Mouse (Mus musculus): ENCODE results near the gene Zc3h14. TPM values are rescaled to one million over a fixed set of nuclear protein-coding genes. Genes with fewer than 3 reads are reported as not detected.

Zc3h14 gene
- polyA plus RNA-seq, 1 experiment from 2014 or later = 28.8 TPM

DNA sequence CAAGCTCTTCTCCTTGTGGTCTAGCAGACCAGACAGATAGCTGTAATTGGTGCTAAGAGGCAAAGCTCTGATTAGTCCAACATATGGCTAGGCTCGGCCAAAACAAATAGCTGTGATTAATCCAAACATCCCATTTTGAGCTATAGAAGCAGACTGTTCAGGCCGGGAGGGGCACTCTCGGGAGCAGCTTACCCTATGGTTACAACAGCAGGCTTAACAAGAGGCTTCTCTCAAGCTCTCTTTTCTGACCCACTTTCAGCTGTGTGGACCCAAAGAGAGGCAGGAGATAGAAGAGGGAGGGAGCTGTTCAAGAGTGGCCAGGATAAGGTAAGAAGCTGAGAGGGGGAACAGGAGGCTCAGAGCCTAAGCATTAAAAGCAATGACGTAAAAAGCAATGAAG lies 1.1 kb upstream of the Zc3h14 start:
- WGBS (ENCODE audit: insufficient replicate concordance) = 66% methylated on average over 4 of the region's 4 CpGs
- no peak overlapping the region for H3K4me2 ChIP-seq (ENCODE audit: low read depth, low read length)
- no peaks in the 10 kb centered on the region for H3K27me3 ChIP-seq (ENCODE audit: insufficient read depth, low read length)
- DNase-seq (no peak), ATAC-seq (no peak)
- 0 out of 2 replicates have a peak overlapping the region, but pooled peaks have one; percentile 16 for H3K27ac ChIP-seq (ENCODE audit: low read depth)
- TF ChIP-seq EP300 (IDR thresholded peaks at IDR 0.05; ENCODE audit: low read depth) (no peak), CTCF (IDR thresholded peaks at IDR 0.05; ENCODE audit: low read depth) (no peak)
- H3K9ac ChIP-seq (replicated peaks) = no peak overlapping the region
- H3K4me1 ChIP-seq (ENCODE audit: insufficient read depth) = peaks cover 18% of the 10 kb centered on the region; the same call in 1 of the 2 replicates
- H3K9me3 ChIP-seq (ENCODE audit: low read length) = no peaks in the 10 kb centered on the region
- no peaks in the 10 kb centered on the region; the same call in 1 of the 2 replicates for H3K36me3 ChIP-seq (replicated peaks; ENCODE audit: insufficient read depth, low read length)
- no peak overlapping the region for H3K4me3 ChIP-seq (ENCODE audit: low read depth, low read length)

DNA sequence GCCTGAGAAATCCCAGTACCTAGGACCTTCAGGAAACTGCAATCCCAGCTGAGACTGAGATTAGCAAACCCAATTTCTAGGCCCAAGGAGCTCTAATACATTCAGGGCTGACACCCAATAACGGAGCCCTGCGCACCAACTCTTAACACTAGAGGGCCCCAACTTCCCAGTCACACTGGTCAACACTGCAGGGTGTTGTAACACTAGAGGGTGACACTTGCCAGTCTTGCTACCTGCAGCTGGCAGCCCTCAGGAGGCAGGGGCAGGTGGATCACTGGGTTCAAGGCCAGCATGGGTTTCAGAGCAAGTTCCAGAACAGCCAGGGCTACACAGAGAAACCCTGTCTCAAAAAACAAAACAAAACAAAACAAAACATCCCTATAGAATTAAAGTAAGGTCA lies 633 bp upstream of the Zc3h14 start:
- Histone ChIP-seq H3K4me3 (ENCODE audit: low read depth, low read length) (no peak overlapping the region), H3K27me3 (ENCODE audit: insufficient read depth, low read length) (no peaks in the 10 kb centered on the region), H3K9ac (replicated peaks) (no peak overlapping the region), H3K4me2 (ENCODE audit: low read depth, low read length) (peak overlapping the region; percentile 82), H3K36me3 (replicated peaks; ENCODE audit: insufficient read depth, low read length) (peaks cover 3% of the 10 kb centered on the region; the same call in 1 of the 2 replicates), H3K4me1 (ENCODE audit: insufficient read depth) (peaks cover 18% of the 10 kb centered on the region; the same call in 1 of the 2 replicates), H3K9me3 (ENCODE audit: low read length) (no peaks in the 10 kb centered on the region), H3K27ac (ENCODE audit: low read depth) (0 out of 2 replicates have a peak overlapping the region, but pooled peaks have one; percentile 77)
- TF ChIP-seq EP300 (IDR thresholded peaks at IDR 0.05; ENCODE audit: low read depth) = no peak
- peak; percentile 92 for TF ChIP-seq CTCF (IDR thresholded peaks at IDR 0.05; ENCODE audit: low read depth)
- 24% methylated on average over 2 of the region's 2 CpGs for WGBS (ENCODE audit: insufficient replicate concordance)
- peak; percentile 77 for DNase-seq
- ATAC-seq = peak; percentile 77

DNA sequence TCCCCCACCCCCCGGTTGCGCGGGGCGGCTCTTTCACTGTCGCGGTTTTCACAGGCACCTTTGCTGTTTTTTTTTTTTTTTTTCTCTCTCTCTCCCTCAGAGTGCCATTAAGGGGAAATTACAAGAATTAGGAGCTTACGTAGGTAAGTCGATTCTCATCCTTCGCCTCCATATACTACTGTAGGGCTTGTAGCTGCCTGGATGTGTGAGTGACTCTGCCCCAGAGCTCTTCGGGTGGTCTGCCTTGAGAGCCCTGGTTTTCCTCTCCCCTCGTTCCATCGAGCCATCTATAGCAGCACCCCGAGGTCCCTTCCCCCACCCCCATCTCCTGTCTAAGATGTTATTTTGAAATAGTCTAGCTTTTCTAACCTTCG lies 603 bp downstream of the Zc3h14 start:
- WGBS (ENCODE audit: insufficient replicate concordance) = 3% methylated on average over 14 of the region's 14 CpGs
- peaks cover 16% of the 10 kb centered on the region; the same call in 1 of the 2 replicates for H3K4me1 ChIP-seq (ENCODE audit: insufficient read depth)
- H3K9ac ChIP-seq (replicated peaks) = peak overlapping the region; percentile 91
- DNase-seq (peak; percentile 31), ATAC-seq (no peak)
- TF ChIP-seq EP300 (IDR thresholded peaks at IDR 0.05; ENCODE audit: low read depth) = no peak
- peak overlapping the region; percentile 95 for H3K4me3 ChIP-seq (ENCODE audit: low read depth, low read length)
- peak overlapping the region; percentile 77 for H3K27ac ChIP-seq (ENCODE audit: low read depth)
- no peaks in the 10 kb centered on the region for H3K27me3 ChIP-seq (ENCODE audit: insufficient read depth, low read length)
- H3K4me2 ChIP-seq (ENCODE audit: low read depth, low read length) = peak overlapping the region; percentile 82
- no peaks in the 10 kb centered on the region for H3K9me3 ChIP-seq (ENCODE audit: low read length)
- peaks cover 3% of the 10 kb centered on the region; the same call in 1 of the 2 replicates for H3K36me3 ChIP-seq (replicated peaks; ENCODE audit: insufficient read depth, low read length)

DNA sequence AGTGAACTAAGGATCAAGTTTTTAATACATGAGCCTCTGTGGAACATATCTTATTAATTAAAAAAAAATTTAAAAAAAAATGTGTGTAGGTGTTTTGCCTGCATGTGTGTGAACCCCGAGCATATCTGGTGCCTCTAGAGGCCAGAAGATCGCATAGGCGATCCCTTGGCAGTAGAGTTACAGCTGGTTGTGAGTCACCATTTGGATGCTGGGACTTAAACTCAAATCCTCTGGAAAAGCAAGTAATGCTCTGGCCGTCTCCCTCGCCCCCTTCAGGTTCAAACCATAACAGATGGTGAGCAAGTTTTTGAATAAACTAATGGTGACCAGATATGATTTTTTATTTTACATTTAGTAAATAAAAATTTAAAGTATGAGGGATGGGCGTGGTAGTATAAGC lies 10.9 kb downstream of the Zc3h14 start:
- H3K4me1 ChIP-seq (ENCODE audit: insufficient read depth) = no peaks in the 10 kb centered on the region
- H3K36me3 ChIP-seq (replicated peaks; ENCODE audit: insufficient read depth, low read length) = peaks cover 43% of the 10 kb centered on the region
- TF ChIP-seq CTCF (IDR thresholded peaks at IDR 0.05; ENCODE audit: low read depth) (no peak), EP300 (IDR thresholded peaks at IDR 0.05; ENCODE audit: low read depth) (no peak)
- H3K9me3 ChIP-seq (ENCODE audit: low read length) = no peaks in the 10 kb centered on the region
- H3K4me2 ChIP-seq (ENCODE audit: low read depth, low read length) = no peak overlapping the region
- no peak for DNase-seq
- 87% methylated on average over 6 of the region's 6 CpGs for WGBS (ENCODE audit: insufficient replicate concordance)
- H3K27me3 ChIP-seq (ENCODE audit: insufficient read depth, low read length) = no peaks in the 10 kb centered on the region
- no peak overlapping the region for H3K9ac ChIP-seq (replicated peaks)
- no peak overlapping the region for H3K4me3 ChIP-seq (ENCODE audit: low read depth, low read length)
- ATAC-seq = no peak
- no peak overlapping the region for H3K27ac ChIP-seq (ENCODE audit: low read depth)

DNA sequence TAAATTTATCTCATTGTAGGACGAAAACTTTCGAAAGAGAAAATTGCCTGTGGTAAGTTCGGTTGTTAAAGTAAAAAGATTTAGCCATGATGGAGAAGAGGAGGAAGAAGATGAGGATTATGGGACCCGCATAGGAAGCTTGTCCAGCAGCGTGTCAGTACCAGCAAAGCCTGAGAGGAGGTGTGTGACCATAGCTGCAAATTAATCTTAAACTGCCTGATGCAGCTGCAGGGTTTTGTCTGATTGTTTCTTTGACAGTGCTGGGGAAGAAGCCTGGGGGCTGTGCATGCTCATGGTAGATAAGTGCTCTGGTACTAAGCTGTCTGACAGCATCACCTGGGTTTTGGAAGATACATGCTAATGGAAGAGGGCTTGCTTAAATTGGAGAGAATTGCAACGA lies 12.9 kb downstream of the Zc3h14 start:
- Histone ChIP-seq H3K4me2 (ENCODE audit: low read depth, low read length) (no peak overlapping the region), H3K4me3 (ENCODE audit: low read depth, low read length) (no peak overlapping the region), H3K9ac (replicated peaks) (no peak overlapping the region), H3K36me3 (replicated peaks; ENCODE audit: insufficient read depth, low read length) (peaks cover 54% of the 10 kb centered on the region), H3K27me3 (ENCODE audit: insufficient read depth, low read length) (no peaks in the 10 kb centered on the region), H3K27ac (ENCODE audit: low read depth) (no peak overlapping the region), H3K4me1 (ENCODE audit: insufficient read depth) (no peaks in the 10 kb centered on the region), H3K9me3 (ENCODE audit: low read length) (no peaks in the 10 kb centered on the region)
- ATAC-seq (no peak), DNase-seq (no peak)
- WGBS (ENCODE audit: insufficient replicate concordance) = 87% methylated on average over 6 of the region's 6 CpGs
- TF ChIP-seq EP300 (IDR thresholded peaks at IDR 0.05; ENCODE audit: low read depth) (no peak), CTCF (IDR thresholded peaks at IDR 0.05; ENCODE audit: low read depth) (no peak)

DNA sequence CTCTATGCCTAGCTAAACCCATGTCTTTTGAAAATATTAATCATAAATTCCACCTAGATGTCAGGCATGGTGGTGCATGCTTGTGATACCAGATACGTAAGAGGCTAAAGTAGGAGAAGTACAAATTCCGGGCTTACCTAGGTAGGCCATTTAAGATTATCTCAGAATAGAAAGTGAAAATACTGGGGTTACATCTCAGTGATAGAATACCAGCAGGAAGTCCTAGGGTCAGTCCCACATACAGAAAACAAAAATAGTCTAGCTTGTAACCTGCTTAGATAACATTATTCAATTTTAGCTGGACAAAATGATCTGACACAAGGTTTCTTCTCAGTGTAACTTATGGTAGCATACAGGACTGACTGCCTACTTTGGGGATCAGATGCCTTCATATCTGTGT lies 19.5 kb downstream of the Zc3h14 start:
- no peak overlapping the region for H3K27ac ChIP-seq (ENCODE audit: low read depth)
- no peak overlapping the region for H3K4me3 ChIP-seq (ENCODE audit: low read depth, low read length)
- H3K9me3 ChIP-seq (ENCODE audit: low read length) = no peaks in the 10 kb centered on the region
- no peaks in the 10 kb centered on the region for H3K4me1 ChIP-seq (ENCODE audit: insufficient read depth)
- no peak overlapping the region for H3K9ac ChIP-seq (replicated peaks)
- no peaks in the 10 kb centered on the region for H3K27me3 ChIP-seq (ENCODE audit: insufficient read depth, low read length)
- DNase-seq = no peak
- 93% methylated on average over 2 of the region's 2 CpGs for WGBS (ENCODE audit: insufficient replicate concordance)
- no peak for ATAC-seq
- no peak overlapping the region for H3K4me2 ChIP-seq (ENCODE audit: low read depth, low read length)
- H3K36me3 ChIP-seq (replicated peaks; ENCODE audit: insufficient read depth, low read length) = peaks cover 64% of the 10 kb centered on the region
- no peak for TF ChIP-seq CTCF (IDR thresholded peaks at IDR 0.05; ENCODE audit: low read depth)
- TF ChIP-seq EP300 (IDR thresholded peaks at IDR 0.05; ENCODE audit: low read depth) = no peak

DNA sequence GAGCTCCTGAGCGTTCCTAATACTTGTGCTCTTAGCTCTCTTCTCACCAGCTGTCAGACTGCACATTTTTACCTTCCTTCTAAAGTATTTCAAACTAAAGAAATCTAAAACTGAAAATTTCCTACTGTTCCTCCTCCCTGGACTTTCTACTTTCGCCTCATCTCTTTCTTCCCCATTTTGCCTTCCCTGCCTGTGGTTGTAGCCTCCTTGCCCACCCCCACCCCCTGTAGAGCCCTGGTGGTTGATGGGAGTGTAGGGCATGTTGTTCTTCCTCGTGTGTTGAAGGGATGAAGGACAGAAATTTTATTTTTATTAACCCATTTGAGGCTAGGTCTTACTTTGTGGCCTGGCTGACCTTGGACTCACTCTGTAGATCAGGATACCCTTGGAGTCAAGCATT lies 30.7 kb downstream of the Zc3h14 start:
- H3K4me3 ChIP-seq (ENCODE audit: low read depth, low read length) = no peak overlapping the region
- 60% methylated on average over 3 of the region's 3 CpGs for WGBS (ENCODE audit: insufficient replicate concordance)
- H3K4me2 ChIP-seq (ENCODE audit: low read depth, low read length) = no peak overlapping the region
- DNase-seq (no peak), ATAC-seq (no peak)
- H3K9ac ChIP-seq (replicated peaks) = no peak overlapping the region
- H3K27ac ChIP-seq (ENCODE audit: low read depth) = no peak overlapping the region
- TF ChIP-seq CTCF (IDR thresholded peaks at IDR 0.05; ENCODE audit: low read depth) (no peak), EP300 (IDR thresholded peaks at IDR 0.05; ENCODE audit: low read depth) (no peak)
- no peaks in the 10 kb centered on the region for H3K27me3 ChIP-seq (ENCODE audit: insufficient read depth, low read length)
- H3K36me3 ChIP-seq (replicated peaks; ENCODE audit: insufficient read depth, low read length) = peaks cover 72% of the 10 kb centered on the region
- H3K4me1 ChIP-seq (ENCODE audit: insufficient read depth) = no peaks in the 10 kb centered on the region
- H3K9me3 ChIP-seq (ENCODE audit: low read length) = no peaks in the 10 kb centered on the region
